Mouse (Mus musculus): ENCODE measurements around the gene Orm3.

DNA sequence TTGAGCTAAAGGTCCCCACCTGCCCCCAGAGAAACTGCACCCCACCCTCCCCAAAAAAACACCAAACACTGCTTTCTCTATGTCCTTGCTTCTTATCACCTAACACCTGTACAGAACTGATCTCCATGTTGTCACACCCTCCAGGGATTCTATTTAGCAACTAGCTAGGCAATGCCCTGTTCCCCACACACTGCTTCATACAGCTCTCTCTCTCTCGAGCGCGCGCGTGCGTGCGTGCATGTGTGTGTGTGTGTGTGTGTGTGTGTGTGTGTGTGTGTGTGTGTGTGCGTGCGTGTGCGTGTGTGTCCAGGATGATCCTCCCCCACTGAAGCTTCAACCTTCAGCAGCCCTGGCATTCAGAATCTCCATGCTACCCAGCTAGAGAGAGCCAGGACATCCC lies 46.1 kb downstream of the Orm3 start:
- TF ChIP-seq CEBPB (IDR thresholded peaks at IDR 0.05; ENCODE audit: insufficient read depth, poor library complexity, severe bottlenecking) = no peak
- TF ChIP-seq POLR2A (IDR thresholded peaks at IDR 0.05; ENCODE audit: insufficient read length, low read depth) = no peak
- no peak for TF ChIP-seq MAX (IDR thresholded peaks at IDR 0.05; ENCODE audit: low read depth)
- no peak for TF ChIP-seq E2F4 (IDR thresholded peaks at IDR 0.05; ENCODE audit: insufficient read depth)
- TF ChIP-seq SRF (IDR thresholded peaks at IDR 0.05; ENCODE audit: control insufficient read depth, insufficient read length, low read depth) = no peak
- TF ChIP-seq MYOG (IDR thresholded peaks at IDR 0.05; ENCODE audit: control insufficient read depth in 1 of 3, insufficient read depth in 1 of 3, insufficient read length in 2 of 3, low read depth in 2 of 3) = no peak
- no peak for TF ChIP-seq USF1 (IDR thresholded peaks at IDR 0.05; ENCODE audit: low read depth)
